Mouse (Mus musculus): ENCODE data around the gene Ctrc.

Ctrc gene

DNA sequence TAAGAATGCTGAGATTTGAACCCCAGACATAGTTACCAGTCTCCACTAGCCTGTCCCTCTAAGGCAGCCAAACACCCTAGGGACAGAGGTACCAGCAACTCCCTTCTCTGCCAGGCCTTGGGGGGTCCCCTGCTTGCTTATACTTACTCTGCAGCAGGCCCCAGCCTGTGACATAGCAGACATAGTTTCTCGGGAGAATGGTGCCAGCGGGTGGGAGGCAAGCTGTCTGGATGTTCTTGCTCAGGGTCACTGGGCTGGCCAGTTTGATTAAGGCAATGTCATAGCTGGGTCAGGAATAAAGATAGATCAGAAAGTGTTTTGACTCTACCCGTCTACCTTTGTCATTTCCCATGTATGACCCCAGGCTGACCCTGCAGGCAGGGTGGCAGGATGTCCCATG lies 25.0 kb downstream of the Ctrc start:
- DNase-seq (ENCODE audit: low read depth, low spot score) = no peak

- DNase-seq (ENCODE audit: low read depth, low spot score) = peak; percentile 92
Observed at GRCm38 (mm10) chr4:141819316-141819715, 26.8 kb downstream of the Ctrc start.

DNA sequence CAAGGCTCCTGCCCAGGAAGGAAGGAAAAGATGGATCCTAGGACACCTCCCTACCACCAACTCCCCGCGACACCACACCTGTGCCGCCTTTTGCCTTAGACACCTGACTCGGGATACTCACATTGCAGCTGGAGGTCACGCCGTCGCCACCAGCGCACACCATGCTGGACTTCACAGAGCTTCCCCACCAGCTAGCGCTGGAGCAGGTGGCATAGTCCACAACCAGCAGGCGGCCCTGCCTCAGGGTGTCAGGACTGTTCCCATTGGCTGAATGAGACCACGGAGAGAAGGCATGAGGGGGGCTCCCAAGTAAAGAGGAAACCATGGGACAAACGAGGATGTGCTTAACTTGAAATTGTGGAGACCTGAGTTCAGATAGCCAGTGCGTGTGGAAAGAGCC lies 27.3 kb downstream of the Ctrc start:
- no peak for DNase-seq (ENCODE audit: low read depth, low spot score)

GRCm38 (mm10) chr4:141817706-141818105 lies 28.5 kb downstream of the Ctrc start:
- DNase-seq (ENCODE audit: low read depth, low spot score) = no peak

DNA sequence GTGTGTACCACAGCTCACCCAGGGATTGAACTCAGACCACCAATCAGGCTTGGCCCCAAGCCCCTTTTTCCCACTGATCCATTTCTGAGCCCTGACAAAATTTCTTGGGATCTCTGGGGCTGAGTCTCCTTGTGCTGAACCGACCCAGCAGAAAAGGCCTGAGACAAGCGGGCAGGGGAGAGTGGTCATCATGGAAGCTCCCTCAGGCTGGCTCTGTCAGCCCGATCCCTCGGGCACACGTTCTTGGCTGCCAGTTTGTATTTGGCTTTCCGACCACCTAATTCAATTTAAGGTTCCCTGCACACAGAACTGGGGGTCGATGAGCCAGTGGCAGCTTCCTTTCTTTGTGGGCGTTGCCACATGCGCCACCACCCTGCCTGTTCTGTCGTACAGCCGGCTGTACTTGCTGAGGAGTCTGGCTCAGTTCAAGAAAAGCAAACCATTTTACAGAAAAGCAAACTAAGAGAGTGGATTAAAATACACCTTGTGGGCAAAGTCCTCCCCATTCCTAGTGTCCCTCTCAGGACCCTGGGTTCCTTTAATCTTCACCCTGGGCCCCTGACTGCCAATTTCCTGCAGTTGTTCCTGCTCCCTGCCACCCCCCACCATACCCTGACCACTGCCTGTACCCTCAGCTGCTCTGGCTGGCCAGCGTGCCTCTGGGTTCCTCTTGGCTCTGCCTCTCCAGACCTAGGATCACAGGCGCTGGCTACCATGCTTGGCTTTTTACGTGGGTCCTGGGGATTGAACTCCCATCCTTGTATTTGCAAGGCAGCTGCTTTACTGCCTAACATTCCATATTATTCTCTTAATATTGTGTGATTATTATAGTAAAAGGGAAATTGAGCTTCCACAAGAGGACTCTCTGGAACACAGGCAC lies 29.1 kb downstream of the Ctrc start:
- DNase-seq (ENCODE audit: low read depth, low spot score) = no peak

DNA sequence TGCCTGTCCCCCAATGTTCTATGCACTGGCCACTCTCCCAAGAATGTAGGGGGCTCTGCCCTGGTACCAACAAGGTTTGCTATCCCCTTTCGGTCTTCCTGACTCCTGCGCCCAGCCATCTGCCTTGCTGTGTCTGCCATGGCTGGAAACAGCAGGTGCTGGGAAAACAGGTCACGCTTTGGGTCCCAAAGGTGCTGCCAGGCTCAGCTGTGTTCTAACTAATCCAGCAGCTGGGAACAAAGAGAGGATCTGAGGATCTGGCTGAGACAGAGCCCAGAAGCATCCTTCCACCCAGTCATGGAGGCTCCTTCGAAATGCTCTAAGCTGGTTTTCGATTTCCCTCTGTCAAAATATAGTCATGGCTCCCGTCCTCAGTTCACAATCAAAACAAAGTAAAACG lies 29.9 kb downstream of the Ctrc start:
- DNase-seq (ENCODE audit: low read depth, low spot score) = no peak

DNA sequence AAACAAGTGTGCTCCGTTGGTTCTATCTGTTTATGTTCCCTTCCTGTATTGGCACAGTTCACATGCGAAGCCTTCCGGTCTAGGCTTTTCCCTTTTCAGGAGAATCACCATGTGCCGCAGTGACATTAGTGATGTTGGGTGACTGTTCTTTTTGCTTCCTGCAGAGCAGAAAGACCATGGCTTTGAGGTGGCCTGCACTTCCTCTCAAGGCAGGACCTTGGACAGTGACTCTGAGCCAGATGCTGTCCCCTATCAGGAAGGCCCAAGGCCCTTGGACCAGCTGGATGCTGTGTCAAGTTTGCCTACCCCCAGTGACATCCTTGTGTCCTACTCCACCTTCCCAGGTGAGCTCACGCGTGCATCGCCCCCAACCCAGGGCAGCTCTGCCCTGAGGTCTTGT lies 34.8 kb downstream of the Ctrc start:
- DNase-seq (ENCODE audit: low read depth, low spot score) = no peak

DNA sequence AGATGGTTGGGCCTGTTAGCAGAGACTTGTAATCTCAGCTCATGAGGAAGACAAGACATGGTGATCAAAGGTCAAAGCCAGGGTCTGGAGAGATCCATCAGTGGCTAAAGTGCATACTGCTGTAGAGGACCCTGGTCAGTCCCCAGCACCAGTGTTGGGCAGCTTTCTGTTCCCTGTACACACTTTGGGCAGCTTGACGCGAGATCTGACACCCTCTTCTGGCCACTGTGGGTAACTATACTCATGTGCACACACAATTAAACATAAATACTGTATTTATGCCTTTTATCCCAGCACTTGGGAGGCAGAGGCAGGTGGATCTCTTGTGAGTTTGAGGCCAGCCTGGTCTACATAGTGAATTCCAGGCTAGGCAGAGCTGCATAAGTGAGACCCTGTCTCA lies 35.2 kb downstream of the Ctrc start:
- peak; percentile 25 for DNase-seq (ENCODE audit: low read depth, low spot score)

DNA sequence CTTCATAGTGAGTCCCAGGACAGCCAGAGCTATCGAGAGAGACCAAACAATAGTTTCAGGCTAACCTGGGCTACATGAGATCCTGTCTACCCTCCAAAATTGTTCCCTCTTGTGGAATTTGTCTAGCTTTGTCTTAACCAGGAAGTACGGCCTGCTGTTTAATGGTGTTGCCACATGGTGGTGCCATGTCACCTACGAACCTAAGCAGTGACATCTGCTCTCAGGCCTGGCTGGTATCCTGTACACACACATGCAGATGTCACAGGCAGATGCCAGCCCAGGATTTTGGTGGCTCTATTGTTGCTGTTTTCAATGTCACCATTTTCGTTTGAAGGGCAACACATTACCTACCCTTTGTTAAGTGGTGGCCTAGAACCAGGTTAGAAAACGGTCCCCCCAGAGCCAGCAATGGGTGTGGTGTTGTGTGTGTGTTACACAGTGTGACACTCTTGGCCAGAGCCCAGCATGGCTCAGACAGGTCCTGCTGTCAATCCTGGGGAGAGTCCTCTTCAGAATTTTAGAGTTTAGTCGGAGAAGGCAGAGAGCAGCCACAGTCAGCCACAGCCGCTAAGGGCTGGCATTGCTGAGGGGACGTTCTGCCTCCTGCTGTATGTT lies 36.2 kb downstream of the Ctrc start:
- DNase-seq (ENCODE audit: low read depth, low spot score) = peak; percentile 61

- DNase-seq (ENCODE audit: low read depth, low spot score) = no peak
Observed at GRCm38 (mm10) chr4:141805886-141806285, 40.3 kb downstream of the Ctrc start.

GRCm38 (mm10) chr4:141804105-141804504 lies 42.1 kb downstream of the Ctrc start:
- DNase-seq (ENCODE audit: low read depth, low spot score) = no peak

- no peak for DNase-seq (ENCODE audit: low read depth, low spot score)
Observed at GRCm38 (mm10) chr4:141797545-141797944, 48.6 kb downstream of the Ctrc start.

- no peak for DNase-seq (ENCODE audit: low read depth, low spot score)
Observed at GRCm38 (mm10) chr4:141796954-141797353, 49.2 kb downstream of the Ctrc start.

- DNase-seq (ENCODE audit: low read depth, low spot score) = no peak
Observed at GRCm38 (mm10) chr4:141796356-141796755, 49.8 kb downstream of the Ctrc start.

GRCm38 (mm10) chr4:141794152-141794535 lies 52.0 kb downstream of the Ctrc start:
- DNase-seq (ENCODE audit: low read depth, low spot score) = no peak

GRCm38 (mm10) chr4:141793282-141794151 lies 52.6 kb downstream of the Ctrc start, which contains the start of gene Casp9:
Gene Casp9 (plus strand): TSS chr4:141793612.
- peak; percentile 99 for DNase-seq (ENCODE audit: low read depth, low spot score)

- no peak for DNase-seq (ENCODE audit: low read depth, low spot score)
Observed at GRCm38 (mm10) chr4:141792554-141793281, 53.4 kb downstream of the Ctrc start.

DNA sequence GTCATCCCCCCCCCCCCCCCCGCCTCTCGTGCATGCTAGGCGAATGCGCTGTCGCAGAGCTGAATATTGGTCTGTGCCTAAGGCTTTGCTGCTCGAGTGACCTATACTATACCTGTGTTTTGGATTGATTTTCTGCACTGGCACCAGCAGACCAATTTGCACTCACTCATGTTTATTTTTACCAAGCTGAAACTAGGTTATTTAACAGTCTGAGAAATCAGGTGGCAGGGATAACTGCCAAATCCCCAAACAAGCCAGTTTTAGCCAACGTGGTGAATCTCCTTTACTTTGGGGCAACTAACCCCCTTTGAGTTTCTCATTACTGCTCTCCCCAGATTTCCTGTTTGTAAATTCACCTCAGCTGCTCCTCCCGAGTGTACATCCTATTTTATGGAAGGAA lies 54.2 kb downstream of the Ctrc start:
- DNase-seq (ENCODE audit: low read depth, low spot score) = no peak

DNA sequence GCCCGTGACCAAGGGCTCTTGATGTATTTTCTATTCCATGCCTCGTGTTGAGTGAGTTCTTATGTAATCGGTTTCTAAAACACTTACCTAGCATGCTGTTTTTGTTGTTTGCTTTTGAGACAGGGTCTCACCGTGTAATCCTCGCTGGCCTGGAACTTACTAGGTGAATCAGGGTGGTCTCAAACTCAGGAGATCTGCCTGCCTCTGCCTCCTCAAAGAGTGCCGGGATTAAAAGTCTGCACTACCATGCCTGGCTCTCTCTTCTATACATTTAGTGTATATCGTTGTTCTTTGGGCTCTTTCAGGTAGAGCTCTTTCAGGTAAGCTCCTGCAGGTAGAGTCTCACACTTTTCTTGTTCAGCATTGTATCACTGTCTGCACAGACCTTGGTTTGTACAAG lies 54.7 kb downstream of the Ctrc start:
- DNase-seq (ENCODE audit: low read depth, low spot score) = no peak

- DNase-seq (ENCODE audit: low read depth, low spot score) = peak; percentile 100
Observed at GRCm38 (mm10) chr4:141790524-141790990, 55.6 kb downstream of the Ctrc start, which contains the start of gene Dnajc16. Gene Dnajc16 (minus strand): TSS chr4:141790931.

DNA sequence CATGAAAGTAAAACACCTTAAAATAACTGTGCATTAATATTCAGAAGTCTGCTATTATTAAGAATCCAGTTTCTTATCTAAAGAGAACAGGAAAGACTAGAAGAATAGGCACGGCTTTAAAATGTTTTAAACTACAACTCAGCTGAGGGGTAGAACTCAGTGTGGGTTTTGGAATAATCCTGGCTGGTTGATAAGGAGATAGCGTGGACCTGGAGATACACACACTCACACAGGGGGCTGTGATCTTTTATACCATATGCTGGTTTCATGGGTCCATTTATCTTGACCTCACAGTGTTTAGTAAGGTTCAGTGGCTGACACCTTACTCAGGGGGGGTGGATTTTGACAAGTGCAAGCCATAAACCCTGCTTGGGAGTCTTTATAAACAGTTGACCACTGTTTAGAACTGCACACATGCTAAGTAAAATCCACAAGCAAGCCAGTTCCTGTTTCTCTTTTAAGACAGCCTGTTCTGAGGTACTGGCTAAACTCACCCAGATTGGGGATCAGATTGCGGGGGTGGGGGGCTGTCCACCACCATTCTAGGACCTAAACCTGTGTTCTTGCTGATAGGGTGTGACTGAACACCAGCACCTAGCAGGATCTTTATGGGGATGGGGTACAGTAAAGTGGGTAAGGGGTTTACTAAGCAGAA lies 56.5 kb downstream of the Ctrc start:
- no peak for DNase-seq (ENCODE audit: low read depth, low spot score)

Measured in R1 (cell line).